Mouse (Mus musculus) cerebellum, postnatal 36 days (tissue): ENCODE measurements around the gene Cd69.

Experiments used
- DNase-seq, 2 experiments: peaks; one replicate each; pipeline ENCODE4 v3.0.0; 2021 to 2022; ENCODE audit warnings: mixed read lengths in 2 of 2

Gene Cd69

DNA sequence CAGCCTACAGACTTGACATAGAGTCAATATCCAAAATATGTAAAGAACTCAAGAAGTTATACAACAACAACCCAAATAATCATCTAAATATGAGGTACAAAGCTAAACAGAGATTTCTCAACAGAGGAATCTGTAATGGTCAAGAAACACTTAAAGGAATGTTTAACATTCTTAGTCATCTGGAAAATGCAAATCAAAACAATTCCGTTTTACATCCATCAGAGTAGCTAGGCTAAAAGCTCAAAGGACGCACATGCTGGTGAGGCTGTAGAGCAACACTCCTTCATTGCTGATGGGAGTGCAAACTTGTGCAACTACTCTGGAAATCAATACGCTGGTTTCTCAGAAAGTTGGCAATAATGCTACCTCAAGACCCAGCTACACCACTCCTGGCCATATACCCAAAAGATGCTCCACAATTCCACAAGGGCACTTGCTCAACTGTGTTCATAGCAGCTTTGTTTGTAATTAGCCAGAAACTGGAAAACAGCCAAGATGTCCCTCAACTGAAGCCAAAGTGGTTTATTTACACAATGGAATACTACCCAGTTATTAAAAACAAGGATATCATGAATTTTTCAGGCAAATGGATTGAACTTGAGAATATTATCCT, 52.9 kb downstream of the Cd69 start:
- no peak for DNase-seq

- no peak for DNase-seq
Measured at GRCm38 (mm10) chr6:129221053-129221452, 54.2 kb downstream of the Cd69 start.

- DNase-seq, result no peak
Measured at GRCm38 (mm10) chr6:129219897-129220517, 55.2 kb downstream of the Cd69 start.

- no peak for DNase-seq
Measured at GRCm38 (mm10) chr6:129218191-129218696, 57.0 kb downstream of the Cd69 start.
